Mouse (Mus musculus) midbrain, postnatal 0 days (tissue): ENCODE results near the gene Aaed1. TPM values are rescaled to one million over a fixed set of nuclear protein-coding genes. Genes with fewer than 3 reads are reported as not detected.
A peak's percentile ranks its signal among the peaks of the same experiment; 100 is the strongest.

Source experiments
- ATAC-seq: fragments of 200-750 bp; cut with Nextera tagmentation; 2 replicates; pipeline ENCODE4 v1.8.0; 2017; ENCODE audit warnings: moderate number of reproducible peaks, mild to moderate bottlenecking, moderate TSS enrichment, moderate library complexity; ENCODE audit not compliant: low FRiP score
- DNase-seq: peaks from one replicate; pipeline ENCODE4 v3.0.0-alpha.2; 2015; ENCODE audit warnings: low spot score
- H3K27ac ChIP-seq: fragments of 300-500 bp; sonication (generic); 2 replicates; pipeline ENCODE4 v1.5.1; 2014; ENCODE audit warnings: low read depth, mild to moderate bottlenecking, low read length, mixed read lengths
- H3K27me3 ChIP-seq: fragments of 300-500 bp; sonication (generic); 2 replicates; pipeline ENCODE4 v1.6.1; 2014; ENCODE audit warnings: low read length, control low read depth, mixed read lengths; ENCODE audit not compliant: insufficient read depth
- H3K36me3 ChIP-seq: fragments of 300-500 bp; sonication (generic); 2 replicates; pipeline ENCODE4 v1.6.1; 2014; ENCODE audit warnings: low read length, control low read depth, mixed read lengths; ENCODE audit not compliant: insufficient read depth
- H3K4me1 ChIP-seq: fragments of 300-500 bp; sonication (generic); 2 replicates; pipeline ENCODE4 v1.6.1; 2014; ENCODE audit warnings: mild to moderate bottlenecking, control low read depth, antibody characterized with exemption, low read length, mixed read lengths; ENCODE audit not compliant: insufficient read depth
- H3K4me2 ChIP-seq: fragments of 300-500 bp; sonication (generic); 2 replicates; pipeline ENCODE4 v1.6.1; 2014; ENCODE audit warnings: low read depth, mild to moderate bottlenecking, low read length, mixed read lengths; ENCODE audit not compliant: poor library complexity, severe bottlenecking
- H3K4me3 ChIP-seq: fragments of 300-500 bp; sonication (generic); 2 replicates; pipeline ENCODE4 v1.5.1; 2014; ENCODE audit warnings: low read depth, mild to moderate bottlenecking, low read length, moderate library complexity
- H3K9ac ChIP-seq: fragments of 300-500 bp; sonication (generic); replicated peaks from 2 replicates; pipeline ENCODE4 v1.6.1; 2014; ENCODE audit warnings: mild to moderate bottlenecking, low read length, moderate library complexity, mixed read lengths; ENCODE audit not compliant: poor library complexity, severe bottlenecking
- H3K9me3 ChIP-seq: fragments of 300-500 bp; sonication (generic); 2 replicates; pipeline ENCODE4 v1.6.1; 2016; ENCODE audit warnings: low read length, control low read depth
- CTCF ChIP-seq: IDR thresholded peaks from 2 replicates; pipeline ENCODE4 v1.5.1; 2016; ENCODE audit warnings: antibody characterized with exemption, mild to moderate bottlenecking
- WGBS: fragments of 180-500 bp; shearing (Covaris S2); extraction: QIAGEN DNeasy Blood & Tissue Kit; methylation state at CpG from one replicate; pipeline ENCODE4 v1.1.7; 2014; 5-methylcytosine and 5-hydroxymethylcytosine counted together
- polyA plus RNA-seq: library from polyadenylated mRNA; unstranded; fragments of >200 nt; fragmentation: Nextera tagmentation; extraction: Ambion mirVana; gene quantifications from 2 replicates; pipeline ENCODE4 v1.2.1, GENCODE M21; 2015
- total RNA-seq: library from RNA; depleted of rRNA; stranded (reverse); fragments of >200 nt; gene quantifications from 2 replicates; pipeline ENCODE4 v1.2.3, GENCODE M21; 2014

The Aaed1 gene
- total and polyA plus RNA-seq, 2 experiments from 2014 or later: 12.3 to 13.5 TPM

DNA sequence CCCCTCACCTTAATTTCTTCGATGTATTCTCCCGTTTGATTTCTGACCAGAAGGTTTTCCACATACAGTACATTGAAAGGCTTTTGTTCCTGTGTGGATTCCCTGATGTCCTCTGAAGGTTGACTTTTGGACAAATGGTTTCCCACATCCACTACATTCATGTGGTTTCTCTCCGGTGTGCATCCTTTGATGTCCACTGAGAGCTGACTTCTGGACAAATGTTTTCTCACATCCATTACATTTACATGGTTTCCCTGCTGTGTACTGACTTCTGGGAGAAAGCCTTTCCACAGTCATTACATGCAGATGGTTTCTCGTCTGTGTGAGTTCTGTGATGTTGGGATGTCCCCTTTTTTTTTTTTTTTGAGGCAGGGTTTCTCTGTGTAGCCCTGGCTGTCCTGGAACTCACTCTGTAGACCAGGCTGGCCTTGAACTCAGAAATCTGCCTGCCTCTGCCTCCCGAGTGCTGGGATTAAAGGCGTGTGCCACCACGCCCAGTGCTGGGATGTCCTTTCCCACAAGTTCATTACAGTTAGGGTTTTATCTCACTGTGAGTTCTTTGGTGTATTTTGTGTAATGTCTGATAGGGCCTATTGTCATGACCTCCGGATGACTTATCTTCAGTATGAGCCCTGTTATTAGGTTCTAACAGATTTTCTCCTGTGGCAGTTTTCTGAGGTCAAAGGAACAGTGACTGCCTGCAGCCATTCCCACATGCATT is 10.2 kb upstream of the Aaed1 start:
- TF ChIP-seq CTCF: no peak
- H3K4me3 ChIP-seq: no peak overlapping the region
- no peaks in the 10 kb centered on the region for H3K4me1 ChIP-seq
- no peak overlapping the region for H3K9ac ChIP-seq
- H3K27me3 ChIP-seq: no peaks in the 10 kb centered on the region
- H3K4me2 ChIP-seq: no peak overlapping the region
- H3K36me3 ChIP-seq: no peaks in the 10 kb centered on the region
- no peak for DNase-seq
- 84% methylated on average over 8 of the region's 8 CpGs for WGBS
- no peak overlapping the region for H3K27ac ChIP-seq
- no peak for ATAC-seq
- H3K9me3 ChIP-seq: no peaks in the 10 kb centered on the region

DNA sequence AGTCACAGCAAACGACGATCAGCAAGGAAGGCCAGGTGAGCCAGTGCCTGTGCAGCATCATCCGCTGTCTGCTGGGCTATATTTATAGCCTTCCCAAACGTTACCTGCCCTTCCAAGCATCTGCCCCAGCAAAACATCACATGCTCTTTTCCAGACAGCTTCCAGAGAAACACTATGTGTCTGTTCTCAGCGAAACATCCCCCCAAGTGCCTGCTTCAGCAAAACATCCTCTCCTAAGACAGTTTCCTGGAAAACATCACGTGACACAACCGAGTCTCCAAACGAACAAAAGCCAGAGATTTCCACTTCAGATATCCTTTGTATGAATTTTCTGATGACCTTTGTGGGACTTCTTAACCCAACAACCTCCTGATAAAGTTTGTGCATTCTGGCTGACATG is 7.8 kb upstream of the Aaed1 start:
- no peaks in the 10 kb centered on the region for H3K4me1 ChIP-seq
- WGBS: 74% methylated on average over 8 of the region's 8 CpGs
- no peaks in the 10 kb centered on the region for H3K27me3 ChIP-seq
- no peak for ATAC-seq
- H3K4me2 ChIP-seq: no peak overlapping the region
- no peak for TF ChIP-seq CTCF
- no peaks in the 10 kb centered on the region for H3K9me3 ChIP-seq
- H3K27ac ChIP-seq: no peak overlapping the region
- no peak overlapping the region for H3K4me3 ChIP-seq
- no peak for DNase-seq
- no peak overlapping the region for H3K9ac ChIP-seq
- H3K36me3 ChIP-seq: no peaks in the 10 kb centered on the region

DNA sequence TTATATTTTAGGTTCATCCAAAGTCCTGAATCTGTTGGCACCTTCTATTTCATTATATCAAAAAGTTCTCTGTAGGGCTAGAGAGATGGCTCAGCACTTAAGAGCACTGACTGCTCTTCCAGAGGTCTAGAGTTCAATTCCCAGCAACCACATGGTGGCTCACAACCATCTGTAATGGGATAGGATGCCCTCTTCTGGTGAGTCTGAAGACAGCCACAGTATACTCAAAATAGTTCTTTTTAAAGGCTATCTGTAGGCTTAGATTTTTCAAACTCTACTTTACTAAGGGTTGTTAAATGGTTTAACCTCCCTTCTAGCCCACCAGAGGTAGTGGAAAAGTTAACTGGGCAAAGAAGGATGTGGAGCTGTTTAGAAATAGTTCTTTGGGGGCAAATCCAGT is 7.3 kb upstream of the Aaed1 start:
- H3K4me2 ChIP-seq: no peak overlapping the region
- no peak for TF ChIP-seq CTCF
- DNase-seq: no peak
- H3K27ac ChIP-seq: no peak overlapping the region
- no peaks in the 10 kb centered on the region for H3K4me1 ChIP-seq
- no peaks in the 10 kb centered on the region for H3K27me3 ChIP-seq
- ATAC-seq: no peak
- no peak overlapping the region for H3K4me3 ChIP-seq
- H3K36me3 ChIP-seq: no peaks in the 10 kb centered on the region
- no peak overlapping the region for H3K9ac ChIP-seq
- no peaks in the 10 kb centered on the region for H3K9me3 ChIP-seq

DNA sequence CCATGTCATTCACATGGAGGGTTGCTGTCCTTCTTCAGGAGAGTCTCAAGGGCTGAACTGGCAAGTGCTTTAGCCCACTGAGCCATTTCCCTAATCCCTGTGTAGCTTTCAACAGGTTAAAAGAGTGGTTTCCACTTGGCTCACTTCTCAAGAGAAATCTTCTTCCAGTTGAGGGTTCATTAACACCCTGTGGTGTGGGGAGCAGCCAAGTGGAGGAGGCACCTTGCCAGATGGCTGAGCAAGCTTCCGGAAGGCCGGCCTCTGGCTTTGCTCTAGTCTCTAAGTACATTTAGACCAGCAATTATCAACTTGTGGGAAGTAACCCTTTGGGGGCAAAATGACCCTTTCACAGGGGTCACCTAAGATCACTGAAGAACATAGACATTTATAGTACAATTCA is 5.8 kb upstream of the Aaed1 start:
- no peaks in the 10 kb centered on the region for H3K9me3 ChIP-seq
- WGBS: 56% methylated on average over 2 of the region's 2 CpGs
- peak; percentile 55 for DNase-seq

DNA sequence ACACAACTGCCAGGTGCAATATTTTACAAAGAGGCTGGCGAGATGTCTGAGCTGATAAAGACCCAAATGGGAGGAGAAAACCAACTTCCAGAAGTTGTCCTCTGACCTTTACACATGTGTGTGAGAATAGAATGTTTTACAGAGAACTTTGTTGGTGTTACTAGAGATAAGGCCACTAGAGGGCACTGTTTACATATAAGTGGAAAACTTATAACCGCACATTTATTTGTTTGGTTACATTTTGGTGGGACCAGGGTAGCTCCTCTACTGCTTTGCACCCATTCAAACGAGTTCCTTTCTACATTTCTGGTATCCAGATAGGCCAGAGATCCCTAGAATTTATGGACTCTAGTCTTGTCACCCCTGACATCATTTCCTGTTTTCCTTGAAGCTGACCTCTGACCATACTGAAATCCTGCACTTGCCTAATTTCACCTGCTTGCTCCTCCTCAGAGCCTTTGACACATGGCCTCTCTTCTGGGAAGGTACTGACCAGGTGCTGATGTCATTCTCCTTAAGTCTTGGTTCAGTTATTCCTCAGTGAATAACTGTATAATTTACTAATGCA is 3.1 kb upstream of the Aaed1 start:
- H3K4me2 ChIP-seq: no peak overlapping the region
- no peak for ATAC-seq
- H3K4me3 ChIP-seq: no peak overlapping the region
- no peak overlapping the region for H3K27ac ChIP-seq
- no peaks in the 10 kb centered on the region for H3K27me3 ChIP-seq
- no peaks in the 10 kb centered on the region for H3K36me3 ChIP-seq
- TF ChIP-seq CTCF: peak; percentile 82
- H3K4me1 ChIP-seq: no peaks in the 10 kb centered on the region
- no peaks in the 10 kb centered on the region for H3K9me3 ChIP-seq
- peak; percentile 85 for DNase-seq
- 0% methylated on average over 3 of the region's 3 CpGs for WGBS
- no peak overlapping the region for H3K9ac ChIP-seq

More for the DNA sequence above, 5.8 kb upstream of the Aaed1 start:
- no peaks in the 10 kb centered on the region for H3K27me3 ChIP-seq
- no peak for ATAC-seq
- TF ChIP-seq CTCF: no peak
- H3K9ac ChIP-seq: no peak overlapping the region
- H3K27ac ChIP-seq: no peak overlapping the region
- no peak overlapping the region for H3K4me3 ChIP-seq
- no peak overlapping the region for H3K4me2 ChIP-seq
- no peaks in the 10 kb centered on the region for H3K4me1 ChIP-seq
- no peaks in the 10 kb centered on the region for H3K36me3 ChIP-seq

DNA sequence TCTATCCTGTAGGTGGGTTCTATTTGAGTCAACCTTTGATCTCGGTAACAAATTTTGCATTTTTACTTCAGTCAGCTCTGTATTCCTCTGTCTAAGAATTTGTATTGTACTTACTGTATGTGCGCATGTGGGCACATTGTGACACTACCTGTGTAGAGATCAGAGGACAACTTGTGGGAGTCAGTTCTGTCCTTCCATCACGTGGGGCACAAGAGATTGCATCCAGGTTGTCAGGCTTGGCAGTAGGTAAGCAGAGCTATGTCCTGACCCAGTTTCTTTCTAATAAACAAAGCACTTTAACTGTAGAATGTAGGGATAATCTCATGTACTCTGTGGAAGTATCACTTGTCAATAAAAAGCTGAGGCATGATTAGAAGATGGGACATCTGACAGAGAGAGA is 1.5 kb upstream of the Aaed1 start:
- Histone ChIP-seq H3K4me3 (no peak overlapping the region), H3K36me3 (no peaks in the 10 kb centered on the region), H3K27ac (no peak overlapping the region), H3K9me3 (no peaks in the 10 kb centered on the region), H3K27me3 (no peaks in the 10 kb centered on the region), H3K4me2 (no peak overlapping the region), H3K4me1 (no peaks in the 10 kb centered on the region), H3K9ac (no peak overlapping the region)
- DNase-seq (no peak), ATAC-seq (no peak)
- 82% methylated on average over 3 of the region's 3 CpGs for WGBS
- TF ChIP-seq CTCF: no peak
